Mouse (Mus musculus) CH12.LX (cell line): Measurements from ENCODE around the gene Ext2. TPM values are rescaled to one million over a fixed set of nuclear protein-coding genes. Genes with fewer than 3 reads are reported as not detected.

Experiments used
- DNase-seq: peaks from one replicate; pipeline ENCODE4 v3.0.0-alpha.2; 2013; ENCODE audit errors: extremely low read depth
- H3K27ac ChIP-seq: 2 replicates; pipeline ENCODE4 v1.5.1; 2012; ENCODE audit warnings: low read depth, mild to moderate bottlenecking, control low read depth, moderate library complexity; ENCODE audit not compliant: insufficient read depth
- H3K27me3 ChIP-seq: replicated peaks from 2 replicates; pipeline ENCODE3; 2012; ENCODE audit warnings: inconsistent platforms
- H3K36me3 ChIP-seq, 2 experiments: replicated peaks in 1 of 2; 2 replicates each; pipeline versions ENCODE3 to v1.6.1; 2012; ENCODE audit warnings: inconsistent platforms in 1 of 2, low read length in 1 of 2, mild to moderate bottlenecking in 1 of 2, mixed read lengths in 1 of 2, moderate library complexity in 1 of 2; ENCODE audit not compliant: control insufficient read depth in 1 of 2, insufficient read depth in 1 of 2
- H3K4me1 ChIP-seq, 2 experiments: 2 replicates each; pipeline ENCODE4 v1.6.1; 2012; ENCODE audit warnings: inconsistent platforms in 1 of 2, moderate library complexity in 1 of 2; ENCODE audit not compliant: insufficient read depth in 2 of 2, control insufficient read depth in 1 of 2
- H3K4me2 ChIP-seq: 2 replicates; pipeline ENCODE4 v1.6.1; 2012; ENCODE audit warnings: low read depth, mild to moderate bottlenecking, control low read depth; ENCODE audit not compliant: poor library complexity, insufficient read depth, severe bottlenecking
- H3K4me3 ChIP-seq, 3 experiments: fragments of 150-350 bp in 1 of 3; sonication (generic) in 1 of 3; replicated peaks in 1 of 3; 2 replicates each; pipeline versions ENCODE3 to v1.5.1; 2011 to 2012; ENCODE audit warnings: low read depth in 2 of 3, low read length in 2 of 3, mild to moderate bottlenecking in 2 of 3, moderate library complexity in 2 of 3, control low read depth in 1 of 3, improper control_type of control experiment in 1 of 3, inconsistent platforms in 1 of 3, mixed read lengths in 1 of 3; ENCODE audit not compliant: poor library complexity in 1 of 3
- H3K79me2 ChIP-seq: replicated peaks from 2 replicates; pipeline ENCODE4 v1.6.1; 2012; ENCODE audit warnings: mild to moderate bottlenecking, moderate library complexity; ENCODE audit not compliant: control insufficient read depth, poor library complexity, insufficient read depth, severe bottlenecking; ENCODE audit errors: extremely low read depth
- H3K9ac ChIP-seq: 2 replicates; pipeline ENCODE4 v1.6.1; 2012; ENCODE audit warnings: low read depth, mild to moderate bottlenecking, control low read depth, moderate library complexity; ENCODE audit not compliant: insufficient read depth
- H3K9me3 ChIP-seq: replicated peaks from 2 replicates; pipeline ENCODE3; 2012; ENCODE audit warnings: low read length, inconsistent platforms, mixed read lengths
- CTCF ChIP-seq, 2 experiments: IDR thresholded peaks in 1 of 2; conservative IDR thresholded peaks in 1 of 2; 2 replicates each; pipeline ENCODE4 v1.5.1; 2011 to 2012; ENCODE audit warnings: low read depth in 2 of 2, low read length in 2 of 2, improper control_type of control experiment in 1 of 2, inconsistent platforms in 1 of 2, mild to moderate bottlenecking in 1 of 2, moderate library complexity in 1 of 2
- E2F4 ChIP-seq: IDR thresholded peaks from 2 replicates; pipeline ENCODE4 v1.6.1; 2011; ENCODE audit warnings: low read depth, low read length, improper control_type of control experiment; ENCODE audit not compliant: insufficient replicate concordance
- ELF1 ChIP-seq: IDR thresholded peaks from 2 replicates; pipeline ENCODE4 v1.6.1; 2014; ENCODE audit warnings: low read depth, mild to moderate bottlenecking, inconsistent platforms, low read length, improper control_type of control experiment
- EP300 ChIP-seq: IDR thresholded peaks from 2 replicates; pipeline ENCODE4 v1.6.1; 2011; ENCODE audit warnings: low read length, improper control_type of control experiment
- IRF4 ChIP-seq: IDR thresholded peaks from 2 replicates; pipeline ENCODE4 v1.6.1; 2014; ENCODE audit warnings: low read depth, mild to moderate bottlenecking, inconsistent platforms, low read length, improper control_type of control experiment
- JUN ChIP-seq: IDR thresholded peaks from 2 replicates; pipeline ENCODE4 v1.6.1; 2011; ENCODE audit warnings: low read depth, mild to moderate bottlenecking, low read length, improper control_type of control experiment, moderate library complexity; ENCODE audit not compliant: insufficient read depth
- JUND ChIP-seq: conservative IDR thresholded peaks from 2 replicates; pipeline ENCODE4 v1.6.1; 2011; ENCODE audit warnings: low read depth, low read length, improper control_type of control experiment
- MAFK ChIP-seq: IDR thresholded peaks from 2 replicates; pipeline ENCODE4 v1.6.1; 2011; ENCODE audit warnings: low read length, improper control_type of control experiment; ENCODE audit not compliant: insufficient replicate concordance
- MAX ChIP-seq: IDR thresholded peaks from 2 replicates; pipeline ENCODE4 v1.6.1; 2011; ENCODE audit warnings: low read length, improper control_type of control experiment
- MAZ ChIP-seq: IDR thresholded peaks from 2 replicates; pipeline ENCODE4 v1.6.1; 2012; ENCODE audit warnings: low read depth, mild to moderate bottlenecking, inconsistent platforms, low read length, improper control_type of control experiment, moderate library complexity
- MXI1 ChIP-seq: IDR thresholded peaks from 2 replicates; pipeline ENCODE4 v1.6.1; 2011; ENCODE audit warnings: mild to moderate bottlenecking, low read depth, low read length, improper control_type of control experiment
- NELFE ChIP-seq: IDR thresholded peaks from 2 replicates; pipeline ENCODE4 v1.6.1; 2011; ENCODE audit warnings: low read depth, low read length, improper control_type of control experiment
- NRF1 ChIP-seq: IDR thresholded peaks from 2 replicates; pipeline ENCODE4 v1.6.1; 2014; ENCODE audit warnings: low read depth, mild to moderate bottlenecking, inconsistent platforms, low read length, improper control_type of control experiment, moderate library complexity
- PAX5 ChIP-seq: IDR thresholded peaks from 2 replicates; pipeline ENCODE4 v1.6.1; 2012; ENCODE audit warnings: low read length, inconsistent platforms, mixed read lengths
- POLR2A ChIP-seq: IDR thresholded peaks from 2 replicates; pipeline ENCODE4 v1.6.1; 2011; ENCODE audit warnings: low read depth, mild to moderate bottlenecking, improper control_type of control experiment, low read length
- RAD21 ChIP-seq: IDR thresholded peaks from 2 replicates; pipeline ENCODE4 v1.6.1; 2011; ENCODE audit warnings: low read depth, mild to moderate bottlenecking, low read length, improper control_type of control experiment, moderate library complexity
- RCOR1 ChIP-seq: conservative IDR thresholded peaks from 2 replicates; pipeline ENCODE4 v1.6.1; 2012; ENCODE audit warnings: low read depth, mild to moderate bottlenecking, inconsistent platforms, low read length, improper control_type of control experiment
- SMC3 ChIP-seq: IDR thresholded peaks from 2 replicates; pipeline ENCODE4 v1.6.1; 2011; ENCODE audit warnings: low read depth, low read length, improper control_type of control experiment
- TBP ChIP-seq: conservative IDR thresholded peaks from 2 replicates; pipeline ENCODE4 v1.6.1; 2011; ENCODE audit warnings: low read depth, low read length, improper control_type of control experiment
- TCF12 ChIP-seq: IDR thresholded peaks from 2 replicates; pipeline ENCODE4 v1.6.1; 2014; ENCODE audit warnings: low read depth, mild to moderate bottlenecking, inconsistent platforms, low read length, improper control_type of control experiment
- USF2 ChIP-seq: conservative IDR thresholded peaks from 2 replicates; pipeline ENCODE4 v1.6.1; 2011; ENCODE audit warnings: low read depth, low read length, improper control_type of control experiment
- ZC3H11A ChIP-seq: IDR thresholded peaks from 2 replicates; pipeline ENCODE4 v1.6.1; 2012; ENCODE audit warnings: low read depth, mild to moderate bottlenecking, inconsistent platforms, low read length, improper control_type of control experiment
- ZNF384 ChIP-seq: IDR thresholded peaks from 2 replicates; pipeline ENCODE4 v1.6.1; 2012; ENCODE audit warnings: low read depth, low read length, improper control_type of control experiment, inconsistent platforms
- dilution Hi-C: fragments of 300-500 bp; cut with MboI; formaldehyde crosslinking; loops from 2 replicates; pipeline ENCODE4 v1.14.3; 2020; ENCODE audit warnings: low sequenced_read_pairs; ENCODE audit not compliant: extremely low pct_unique_long_range_greater_than_20kb, extremely low pct_ligation_motif_present
- in situ Hi-C: fragments of 300-500 bp; cut with MboI; formaldehyde crosslinking; loops from 3 replicates; pipeline ENCODE4 v1.14.3; 2019; ENCODE audit warnings: low sequenced_read_pairs, low pct_ligation_motif_present, low pct_unique_long_range_greater_than_20kb, mixed read lengths
- polyA plus RNA-seq: library from polyadenylated mRNA; unstranded; fragments of >175 nt; gene quantifications from 2 replicates; pipeline ENCODE4 v1.2.1, GENCODE M21; 2012; ENCODE audit warnings: low read depth; ENCODE audit not compliant: insufficient read length
- total RNA-seq, 2 experiments: library from RNA; depleted of rRNA; stranded (reverse); fragments of 300-350 nt in 1 of 2; fragments of >200 nt in 1 of 2; gene quantifications; 2 replicates each; pipeline ENCODE4 v1.2.3; 2012 to 2014

The Ext2 gene
- total and polyA plus RNA-seq, 3 experiments = 20.2 to 33.1 (median 26.9) TPM

DNA sequence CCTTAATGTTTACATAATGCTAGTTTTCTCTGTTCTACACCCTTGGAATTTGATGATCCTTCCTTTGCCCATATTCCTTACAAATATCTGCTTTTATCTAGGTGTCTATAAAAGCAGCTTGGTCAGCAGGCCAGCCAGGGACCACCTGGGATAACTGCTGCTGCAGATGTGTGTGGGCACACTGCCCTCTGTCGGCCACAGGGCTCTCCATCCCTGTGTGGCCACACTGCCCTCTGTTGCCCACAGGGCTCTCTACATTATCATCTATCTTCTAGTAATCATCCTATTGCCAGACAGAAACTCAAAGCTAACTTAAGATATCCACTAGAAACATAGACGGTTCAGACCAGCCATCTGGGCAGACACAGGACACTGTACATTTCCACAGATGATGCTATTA is 12.4 kb downstream of the Ext2 start:
- H3K4me2 ChIP-seq = no peak overlapping the region
- no peak overlapping the region for H3K9ac ChIP-seq
- no peak overlapping the region for H3K4me3 ChIP-seq
- H3K9me3 ChIP-seq = no peaks in the 10 kb centered on the region
- peaks cover 55 to 82% of the 10 kb centered on the region in 2 experiments for H3K36me3 ChIP-seq
- dilution Hi-C loops = no loop called here
- H3K27ac ChIP-seq = no peak overlapping the region
- in situ Hi-C loops = loop anchor here (10.0 kb wide), 1 partner anchor 335 kb away; no protein-coding TSS in a partner anchor
- H3K27me3 ChIP-seq = no peaks in the 10 kb centered on the region
- DNase-seq = peak; percentile 37
- H3K4me1 ChIP-seq = peaks cover 2 to 25% of the 10 kb centered on the region in 2 experiments; a peak in 2 of 4 replicates
- TF ChIP-seq MAX (no peak), POLR2A (no peak), MXI1 (no peak), CTCF (conservative IDR thresholded peaks at IDR 0.05 in 1 of 2, IDR thresholded peaks at IDR 0.05 in 1 of 2; ENCODE audit: low read depth in 2 of 2, low read length in 2 of 2) (peak; percentile 40 to 100; a peak in 3 of 4 replicates), NRF1 (no peak), ZC3H11A (peak; percentile 22; the same call in 1 of the 2 replicates), IRF4 (peak; percentile 57; the same call in 1 of the 2 replicates), JUND (no peak), NELFE (peak; percentile 85; the same call in 1 of the 2 replicates), ZNF384 (no peak), EP300 (no peak), SMC3 (peak; percentile 72), MAFK (no peak), TCF12 (peak; percentile 46; the same call in 1 of the 2 replicates), JUN (no peak), RAD21 (peak; percentile 80), ELF1 (no peak), PAX5 (no peak), RCOR1 (no peak), MAZ (no peak), USF2 (no peak), TBP (no peak)
- TF ChIP-seq, all 38 proteins: peak for 7
- H3K79me2 ChIP-seq = no peaks in the 10 kb centered on the region

- Histone ChIP-seq H3K9ac (no peak overlapping the region), H3K4me2 (no peak overlapping the region), H3K79me2 (no peaks in the 10 kb centered on the region), H3K36me3 (peaks cover 53 to 85% of the 10 kb centered on the region in 2 experiments), H3K4me1 (peaks cover 2 to 42% of the 10 kb centered on the region in 2 experiments; a peak in 2 of 4 replicates), H3K27me3 (no peaks in the 10 kb centered on the region), H3K27ac (no peak overlapping the region), H3K4me3 (no peak overlapping the region), H3K9me3 (no peaks in the 10 kb centered on the region)
- no peak for TF ChIP-seq JUN
- TF ChIP-seq MXI1 = no peak
- TF ChIP-seq NRF1 = no peak
- no peak for TF ChIP-seq RAD21
- TF ChIP-seq E2F4 = no peak
- no peak for TF ChIP-seq TCF12
- TF ChIP-seq CTCF (conservative IDR thresholded peaks at IDR 0.05 in 1 of 2, IDR thresholded peaks at IDR 0.05 in 1 of 2; ENCODE audit: low read depth in 2 of 2, low read length in 2 of 2) = no peak
- in situ Hi-C loops = loop anchor here (10.0 kb wide), 1 partner anchor 333 kb away; no protein-coding TSS in a partner anchor
- dilution Hi-C loops = no loop called here
- DNase-seq = no peak
Observed at GRCm38 (mm10) chr2:93808071-93808470, 14.3 kb downstream of the Ext2 start.
